Mouse (Mus musculus): ENCODE measurements around the gene Msrb2.

DNA sequence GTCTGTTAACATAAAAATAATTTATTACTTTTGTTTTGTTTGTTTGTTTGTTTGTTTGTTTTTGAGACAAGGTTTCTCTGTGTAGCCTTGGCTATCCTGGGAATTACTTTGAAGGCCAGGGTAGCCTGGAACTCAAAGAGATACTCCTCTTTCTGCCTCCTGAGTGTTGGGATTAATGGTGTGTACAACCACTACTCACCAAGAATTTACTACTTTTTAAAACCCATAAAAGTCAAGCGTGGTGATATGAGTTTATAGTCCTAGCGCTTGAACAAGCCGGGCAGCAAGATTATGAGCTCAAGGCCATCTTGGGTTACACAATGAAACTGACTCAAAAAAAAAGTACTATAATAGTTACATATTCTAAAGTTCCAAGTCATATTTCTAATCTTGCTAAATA lies 20.4 kb downstream of the Msrb2 start:
- TF ChIP-seq CTCF (IDR thresholded peaks at IDR 0.05; ENCODE audit: low read depth), result no peak
- TF ChIP-seq EP300 (IDR thresholded peaks at IDR 0.05; ENCODE audit: low read depth), result no peak
